Mouse (Mus musculus) midbrain, embryonic 12.5 days (tissue): ENCODE measurements at regions not wholly inside any gene's neighbourhood (a gene's known extent, or its start where the extent isn't known, plus 50 kb on each side); places are given as distances from the start of the nearest gene placed in this dataset.

Experiments used
- ATAC-seq: fragments of 200-750 bp; cut with Nextera tagmentation; 2 replicates; pipeline ENCODE4 v1.8.0; 2017; ENCODE audit warnings: low read depth, moderate TSS enrichment, moderate library complexity; ENCODE audit not compliant: low FRiP score
- H3K27ac ChIP-seq: fragments of 300-500 bp; sonication (generic); replicated peaks from 2 replicates; pipeline ENCODE4 v1.5.1; 2016; ENCODE audit warnings: mild to moderate bottlenecking
- H3K27me3 ChIP-seq: fragments of 300-500 bp; sonication (generic); 2 replicates; pipeline ENCODE4 v1.6.1; 2016; ENCODE audit warnings: mild to moderate bottlenecking
- H3K36me3 ChIP-seq: fragments of 300-500 bp; sonication (generic); 2 replicates; pipeline ENCODE4 v1.6.1; 2016
- H3K4me1 ChIP-seq: fragments of 300-500 bp; sonication (generic); 2 replicates; pipeline ENCODE4 v1.6.1; 2016
- H3K4me2 ChIP-seq: fragments of 300-500 bp; sonication (generic); replicated peaks from 2 replicates; pipeline ENCODE4 v1.6.1; 2016; ENCODE audit warnings: mild to moderate bottlenecking, moderate library complexity
- H3K4me3 ChIP-seq: fragments of 300-500 bp; sonication (generic); 2 replicates; pipeline ENCODE4 v1.5.1; 2016; ENCODE audit warnings: mild to moderate bottlenecking
- H3K9ac ChIP-seq: fragments of 300-500 bp; sonication (generic); replicated peaks from 2 replicates; pipeline ENCODE4 v1.6.1; 2016; ENCODE audit warnings: mild to moderate bottlenecking, moderate library complexity
- H3K9me3 ChIP-seq: fragments of 300-500 bp; sonication (generic); 2 replicates; pipeline ENCODE4 v1.6.1; 2016; ENCODE audit warnings: mild to moderate bottlenecking
- WGBS: fragments of 180-500 bp; shearing (Covaris S2); methylation state at CpG from one replicate; pipeline ENCODE4 v1.1.7; 2016; 5-methylcytosine and 5-hydroxymethylcytosine counted together

DNA sequence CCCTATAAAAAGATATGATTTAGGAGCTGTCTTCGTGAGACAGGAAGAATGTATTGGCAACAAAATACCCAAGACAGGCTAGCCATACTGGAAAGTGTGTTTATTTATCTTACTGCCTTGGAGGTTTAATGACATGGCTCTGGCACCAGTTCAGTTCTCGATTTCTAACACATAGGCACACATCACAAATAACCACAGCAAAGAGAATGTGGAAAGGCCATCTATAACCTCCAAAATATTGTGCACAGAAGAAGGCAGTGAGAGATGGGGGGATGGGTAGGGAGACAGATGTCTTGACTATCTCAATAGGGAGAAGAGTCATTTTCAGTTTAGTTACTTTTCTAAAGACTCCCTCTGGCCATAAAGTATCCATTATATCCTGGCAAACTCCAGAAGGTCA lies 90.5 kb downstream of the Minar1 start:
- WGBS = 88% methylated on average over 2 of the region's 2 CpGs

DNA sequence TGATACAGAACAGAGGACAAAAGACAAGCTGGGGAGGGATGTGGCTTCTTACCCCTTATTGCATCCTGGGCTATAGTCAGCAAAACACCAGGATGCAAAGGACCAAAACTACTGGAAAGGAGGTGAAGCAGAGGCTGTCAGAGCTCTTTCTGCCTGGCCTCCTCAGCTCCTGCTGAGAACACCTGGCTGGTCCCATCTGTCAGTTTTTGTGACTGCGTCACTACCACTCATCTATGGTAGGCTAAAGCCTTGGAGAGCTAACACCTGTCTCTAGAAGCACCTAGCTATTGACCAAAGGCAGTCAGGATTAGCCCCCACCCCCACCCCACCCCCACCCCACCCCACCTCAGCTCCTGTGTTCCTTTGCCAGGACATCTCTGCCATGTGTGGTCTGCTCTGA lies 98.8 kb downstream of the Minar1 start:
- Histone ChIP-seq H3K27me3 (no peaks in the 10 kb centered on the region), H3K9me3 (no peaks in the 10 kb centered on the region), H3K4me3 (no peak overlapping the region), H3K27ac (no peak overlapping the region), H3K36me3 (no peaks in the 10 kb centered on the region), H3K4me1 (no peaks in the 10 kb centered on the region), H3K4me2 (no peak overlapping the region), H3K9ac (no peak overlapping the region)
- no peak for ATAC-seq
- 85% methylated on average over 1 of the region's 1 CpGs for WGBS

More for the DNA sequence above, 90.5 kb downstream of the Minar1 start:
- Histone ChIP-seq H3K4me3 (no peak overlapping the region), H3K4me2 (no peak overlapping the region), H3K4me1 (no peaks in the 10 kb centered on the region), H3K27ac (no peak overlapping the region), H3K36me3 (no peaks in the 10 kb centered on the region), H3K9me3 (no peaks in the 10 kb centered on the region), H3K27me3 (no peaks in the 10 kb centered on the region), H3K9ac (no peak overlapping the region)
- ATAC-seq = no peak

DNA sequence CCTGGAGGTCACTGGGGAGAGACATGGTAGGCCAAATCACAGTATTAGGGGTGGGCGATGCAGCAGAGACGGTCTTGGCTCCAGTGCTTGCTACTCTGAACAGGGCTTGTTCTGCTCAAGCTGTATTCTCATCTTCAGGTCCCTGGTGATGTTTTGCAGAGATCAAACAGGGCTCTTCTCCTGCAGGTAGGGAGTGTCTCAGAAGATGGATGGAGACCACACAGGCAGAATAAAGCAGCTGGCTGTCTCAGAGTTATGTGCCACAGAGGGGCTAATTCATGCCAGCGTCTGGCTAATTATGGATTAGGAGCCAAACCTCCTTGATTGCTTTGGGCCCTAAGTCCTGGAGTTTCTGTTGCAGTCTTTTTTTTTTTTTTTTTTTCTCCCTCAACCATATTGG lies 99.2 kb downstream of the Minar1 start:
- Histone ChIP-seq H3K9ac (no peak overlapping the region), H3K27ac (no peak overlapping the region), H3K4me3 (no peak overlapping the region), H3K36me3 (no peaks in the 10 kb centered on the region), H3K27me3 (no peaks in the 10 kb centered on the region), H3K9me3 (no peaks in the 10 kb centered on the region), H3K4me2 (no peak overlapping the region), H3K4me1 (no peaks in the 10 kb centered on the region)
- no peak for ATAC-seq
- WGBS = 68% methylated on average over 3 of the region's 3 CpGs

DNA sequence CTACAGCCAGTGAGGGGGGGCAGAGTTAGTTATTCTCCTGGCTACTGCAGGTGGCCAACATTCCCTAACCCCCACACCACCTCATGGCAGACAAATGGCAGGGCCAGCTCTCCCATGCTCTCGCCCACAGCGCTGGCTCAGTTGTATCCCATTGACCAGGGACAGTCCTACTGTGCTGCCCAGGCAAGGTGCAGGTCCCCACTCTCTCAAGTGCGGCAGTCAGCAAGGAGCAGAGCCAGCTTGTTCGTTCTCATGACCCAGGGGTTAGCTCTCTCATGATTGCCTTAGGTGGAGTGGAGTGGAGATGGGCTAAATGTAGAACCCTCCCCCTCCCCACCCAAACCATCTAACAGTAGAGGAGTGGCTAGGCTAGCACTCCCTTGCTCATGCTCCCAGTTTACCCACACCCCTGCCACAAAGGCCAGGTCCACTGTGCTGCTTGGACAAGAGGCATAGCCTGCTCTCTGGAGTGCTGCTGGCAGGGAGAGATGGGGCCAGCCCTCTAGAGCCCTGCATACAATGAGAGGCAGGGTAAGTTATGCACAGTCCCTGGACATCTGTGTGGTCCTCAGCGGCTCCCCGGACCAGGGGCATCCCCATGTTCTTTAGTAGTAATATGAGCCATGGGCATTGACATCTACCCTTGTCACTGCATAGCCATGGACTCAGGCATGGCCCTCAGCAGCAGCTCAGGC lies 114.4 kb downstream of the Minar1 start:
- no peak overlapping the region for H3K4me2 ChIP-seq
- 91% methylated on average over 6 of the region's 6 CpGs for WGBS
- no peak overlapping the region for H3K9ac ChIP-seq
- no peak overlapping the region for H3K4me3 ChIP-seq
- H3K4me1 ChIP-seq = no peaks in the 10 kb centered on the region
- no peaks in the 10 kb centered on the region for H3K9me3 ChIP-seq
- ATAC-seq = peak; percentile 41; the same call in 1 of the 2 replicates
- no peak overlapping the region for H3K27ac ChIP-seq
- no peaks in the 10 kb centered on the region for H3K36me3 ChIP-seq
- no peaks in the 10 kb centered on the region for H3K27me3 ChIP-seq

DNA sequence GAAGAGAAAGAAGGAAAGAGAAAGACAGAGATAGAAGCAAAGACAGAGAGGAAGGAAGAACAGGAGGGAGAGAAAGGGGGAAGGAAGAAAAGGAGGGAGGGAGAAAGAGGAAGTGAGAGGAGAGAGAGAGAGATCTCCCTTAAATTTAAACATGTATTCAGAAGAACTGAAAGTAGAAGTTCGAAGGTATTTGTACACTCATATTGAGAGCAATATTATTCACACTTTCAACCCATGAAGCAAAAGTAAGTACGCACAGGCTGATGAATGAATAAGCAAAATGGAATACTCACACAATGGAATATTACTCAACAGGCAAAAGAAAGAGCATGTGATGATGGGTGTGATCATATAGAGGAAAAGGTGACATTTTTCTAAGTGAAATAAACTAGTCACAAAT lies 120.8 kb downstream of the Minar1 start:
- Histone ChIP-seq H3K36me3 (no peaks in the 10 kb centered on the region), H3K4me3 (no peak overlapping the region), H3K4me2 (no peak overlapping the region), H3K27ac (no peak overlapping the region), H3K4me1 (peaks cover 4% of the 10 kb centered on the region), H3K27me3 (no peaks in the 10 kb centered on the region), H3K9ac (no peak overlapping the region), H3K9me3 (no peaks in the 10 kb centered on the region)
- WGBS = 85% methylated on average over 2 of the region's 2 CpGs
- ATAC-seq = no peak

DNA sequence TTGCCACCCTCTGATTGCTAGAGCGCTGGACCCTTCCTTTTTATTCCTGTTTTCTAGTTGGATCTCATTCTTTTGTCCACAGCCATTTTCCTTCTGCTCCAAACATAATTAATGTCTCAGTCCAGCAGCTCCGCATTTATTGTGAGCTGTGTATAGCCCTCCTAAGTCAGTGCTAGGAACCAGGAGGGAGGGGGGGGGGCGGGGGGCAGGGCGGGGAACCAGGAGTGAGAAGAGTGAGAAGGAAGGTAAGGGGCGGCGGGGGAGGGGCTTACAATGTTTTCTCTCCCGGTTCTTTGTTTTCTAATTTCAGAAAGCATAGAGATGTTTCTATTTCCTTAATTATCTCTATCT lies 125.6 kb downstream of the Minar1 start:
- H3K9me3 ChIP-seq = no peaks in the 10 kb centered on the region
- peaks cover 10% of the 10 kb centered on the region for H3K4me1 ChIP-seq
- WGBS = 19% methylated on average over 7 of the region's 7 CpGs
- no peaks in the 10 kb centered on the region for H3K36me3 ChIP-seq
- H3K4me2 ChIP-seq = peak overlapping the region; percentile 26
- no peak overlapping the region for H3K9ac ChIP-seq
- peak overlapping the region; percentile 61 for H3K27ac ChIP-seq
- H3K4me3 ChIP-seq = no peak overlapping the region
- peak; percentile 76 for ATAC-seq
- no peaks in the 10 kb centered on the region for H3K27me3 ChIP-seq

DNA sequence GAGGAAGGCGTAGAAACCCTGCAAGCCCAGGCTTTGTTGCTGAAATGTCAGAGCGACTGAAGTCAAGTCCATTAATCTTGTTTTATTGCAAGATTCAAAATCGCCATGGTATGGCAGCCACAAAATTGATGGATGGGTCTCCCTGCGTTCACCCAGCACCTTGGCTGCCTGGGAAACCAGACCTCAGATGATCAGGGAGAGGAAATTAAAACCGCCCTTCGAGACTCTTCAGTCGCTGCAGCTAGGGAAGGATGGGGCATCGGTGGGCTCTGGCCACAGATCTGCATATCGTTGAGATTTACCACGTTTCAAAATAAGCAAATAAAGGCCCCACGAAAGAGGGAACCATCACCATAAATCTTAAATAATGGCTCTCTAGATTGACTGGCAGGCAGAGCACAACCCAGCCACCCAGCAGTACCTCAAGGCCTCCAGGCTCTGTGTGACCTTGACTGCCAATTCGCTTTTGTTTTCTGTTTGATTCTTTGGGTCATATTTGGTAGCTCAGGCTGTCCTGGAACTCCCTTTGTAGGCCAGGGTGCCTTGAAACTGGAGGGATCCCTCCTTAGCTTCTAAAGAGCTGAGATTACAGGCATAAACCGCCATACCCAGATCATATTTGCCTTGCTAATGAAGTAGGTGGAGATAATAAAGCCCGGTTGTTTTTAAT lies 126.1 kb downstream of the Minar1 start:
- Histone ChIP-seq H3K27ac (peak overlapping the region; percentile 61), H3K4me2 (peak overlapping the region; percentile 26), H3K9me3 (no peaks in the 10 kb centered on the region), H3K4me1 (peaks cover 10% of the 10 kb centered on the region), H3K36me3 (no peaks in the 10 kb centered on the region), H3K9ac (no peak overlapping the region), H3K4me3 (no peak overlapping the region), H3K27me3 (no peaks in the 10 kb centered on the region)
- WGBS = 60% methylated on average over 14 of the region's 14 CpGs
- peak; percentile 69 for ATAC-seq

DNA sequence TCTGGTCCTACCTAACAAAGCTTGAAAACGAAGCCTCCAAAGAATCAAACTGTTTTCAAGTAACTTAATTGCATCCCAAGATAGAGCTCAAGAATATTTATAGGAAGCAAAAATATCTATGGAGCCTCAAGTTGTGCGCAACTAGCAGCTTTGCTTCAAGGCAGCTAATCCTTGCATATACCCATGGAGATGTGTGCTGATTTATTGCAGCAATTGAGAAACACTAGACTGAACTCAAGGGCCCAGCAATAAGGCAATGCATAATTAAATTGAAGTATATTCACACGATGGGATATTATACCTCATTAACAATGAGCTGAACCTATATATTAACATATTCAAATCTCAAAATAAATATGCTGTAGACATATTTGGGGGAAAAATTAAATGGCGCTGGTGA lies 135.3 kb downstream of the Minar1 start:
- no peak overlapping the region for H3K4me3 ChIP-seq
- no peak overlapping the region for H3K4me2 ChIP-seq
- no peaks in the 10 kb centered on the region for H3K36me3 ChIP-seq
- H3K27ac ChIP-seq = no peak overlapping the region
- H3K27me3 ChIP-seq = no peaks in the 10 kb centered on the region
- no peak for ATAC-seq
- no peak overlapping the region for H3K9ac ChIP-seq
- WGBS = 84% methylated on average over 4 of the region's 4 CpGs
- H3K9me3 ChIP-seq = no peaks in the 10 kb centered on the region
- no peaks in the 10 kb centered on the region for H3K4me1 ChIP-seq

DNA sequence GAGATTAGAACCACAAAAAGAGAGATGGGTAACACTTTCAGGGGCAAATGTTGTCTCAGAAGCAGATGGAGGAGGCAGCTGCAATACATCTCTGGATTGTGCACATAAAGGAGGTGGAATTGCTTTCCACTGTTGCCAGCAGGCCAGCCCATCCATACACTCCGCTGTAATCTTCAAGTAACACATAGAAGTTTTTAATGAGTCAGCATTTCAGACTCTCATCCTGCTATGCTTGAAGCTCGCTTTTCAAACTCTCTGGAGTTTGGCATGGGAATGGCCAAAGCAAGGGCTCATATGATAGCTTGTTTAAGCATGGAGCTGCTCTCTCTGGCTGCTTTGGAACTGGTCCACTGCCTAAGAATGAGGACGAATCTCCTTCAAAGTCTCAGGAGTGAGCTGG lies 143.5 kb downstream of the Minar1 start:
- H3K36me3 ChIP-seq = no peaks in the 10 kb centered on the region
- 86% methylated on average over 3 of the region's 3 CpGs for WGBS
- no peaks in the 10 kb centered on the region for H3K9me3 ChIP-seq
- H3K4me3 ChIP-seq = no peak overlapping the region
- H3K9ac ChIP-seq = no peak overlapping the region
- no peak overlapping the region for H3K27ac ChIP-seq
- no peak for ATAC-seq
- no peaks in the 10 kb centered on the region for H3K4me1 ChIP-seq
- no peak overlapping the region for H3K4me2 ChIP-seq
- no peaks in the 10 kb centered on the region for H3K27me3 ChIP-seq

DNA sequence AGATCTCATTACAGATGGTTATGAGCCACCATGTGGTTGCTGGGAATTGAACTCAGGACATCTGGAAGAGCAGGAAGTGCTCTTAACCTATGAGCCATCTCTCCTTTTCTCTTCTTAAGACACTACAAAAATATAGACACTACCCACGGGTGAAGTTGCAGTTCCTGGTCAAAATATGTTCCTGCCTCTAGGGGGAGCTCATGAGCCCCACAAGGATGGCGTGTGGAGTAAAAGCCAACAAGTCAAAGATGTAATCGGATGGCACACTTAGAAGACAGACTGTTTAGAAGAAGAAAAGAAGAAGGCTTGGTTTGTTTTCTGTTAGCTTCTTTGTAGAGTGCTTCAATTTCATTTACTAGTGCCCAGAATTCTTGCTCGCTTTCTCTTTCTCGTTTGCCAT lies 161.7 kb downstream of the Minar1 start:
- 46% methylated on average over 5 of the region's 5 CpGs for WGBS
- ATAC-seq = no peak
- Histone ChIP-seq H3K36me3 (no peaks in the 10 kb centered on the region), H3K9me3 (no peaks in the 10 kb centered on the region), H3K27ac (no peak overlapping the region), H3K4me2 (no peak overlapping the region), H3K9ac (no peak overlapping the region), H3K4me3 (no peak overlapping the region), H3K27me3 (no peaks in the 10 kb centered on the region), H3K4me1 (no peaks in the 10 kb centered on the region)

DNA sequence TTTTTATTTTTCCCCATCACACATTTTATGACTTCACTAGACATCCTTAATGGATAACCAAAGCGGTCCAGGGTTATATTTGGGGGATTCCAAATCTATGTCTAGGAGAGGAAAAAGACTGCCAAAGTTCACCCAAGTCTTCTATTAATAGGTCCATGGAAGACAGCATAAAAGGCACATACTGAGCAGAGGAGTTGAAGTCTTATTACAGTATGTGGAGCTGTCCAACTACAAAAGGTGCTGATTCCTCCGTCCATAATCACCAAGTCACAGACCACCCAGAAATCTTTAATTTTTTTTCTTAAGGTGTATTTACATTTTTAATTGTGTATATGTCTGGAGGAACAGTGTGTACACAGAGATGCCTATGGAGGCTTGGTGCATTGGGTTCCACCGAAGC lies 166.3 kb downstream of the Minar1 start:
- Histone ChIP-seq H3K4me2 (no peak overlapping the region), H3K4me3 (no peak overlapping the region), H3K27ac (no peak overlapping the region), H3K4me1 (no peaks in the 10 kb centered on the region), H3K36me3 (no peaks in the 10 kb centered on the region), H3K27me3 (no peaks in the 10 kb centered on the region), H3K9me3 (no peaks in the 10 kb centered on the region), H3K9ac (no peak overlapping the region)
- no peak for ATAC-seq
- 80% methylated on average over 3 of the region's 3 CpGs for WGBS

DNA sequence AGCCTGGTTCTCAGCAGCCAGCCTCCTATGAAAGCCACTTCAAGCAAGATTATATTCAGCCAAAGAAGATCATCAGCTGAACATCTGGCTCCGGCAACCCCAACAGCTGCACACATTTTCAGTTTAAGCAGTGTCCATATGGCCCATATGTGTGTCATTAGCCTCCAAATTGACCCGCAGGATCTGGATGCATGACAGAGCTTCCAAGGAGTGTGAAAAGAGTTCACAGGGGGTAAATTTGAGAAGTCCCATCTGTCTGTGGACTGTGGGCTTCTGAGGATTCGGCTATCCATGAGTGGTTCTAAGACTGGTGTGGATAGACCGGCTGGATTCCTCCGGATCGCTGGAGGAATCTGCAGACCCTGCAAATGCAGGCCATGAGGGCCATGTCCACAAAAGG lies 173.3 kb downstream of the Minar1 start:
- ATAC-seq = no peak
- H3K4me3 ChIP-seq = no peak overlapping the region
- H3K4me2 ChIP-seq = no peak overlapping the region
- no peak overlapping the region for H3K27ac ChIP-seq
- no peaks in the 10 kb centered on the region for H3K27me3 ChIP-seq
- no peaks in the 10 kb centered on the region for H3K9me3 ChIP-seq
- no peak overlapping the region for H3K9ac ChIP-seq
- no peaks in the 10 kb centered on the region for H3K36me3 ChIP-seq
- 87% methylated on average over 6 of the region's 6 CpGs for WGBS
- H3K4me1 ChIP-seq = no peaks in the 10 kb centered on the region
